Mouse (Mus musculus) MEL (cell line): Measurements from ENCODE around the gene Myocos.

Source experiments
- CTCF ChIP-seq, 3 experiments: IDR thresholded peaks in 2 of 3; conservative IDR thresholded peaks in 1 of 3; 2 replicates each; pipeline ENCODE4 v1.5.1; 2011 to 2012; ENCODE audit warnings: low read length in 3 of 3, low read depth in 2 of 3, mild to moderate bottlenecking in 2 of 3, improper control_type of control experiment in 1 of 3, inconsistent platforms in 1 of 3, mixed read lengths in 1 of 3, moderate library complexity in 1 of 3; ENCODE audit not compliant: control insufficient read depth in 1 of 3, insufficient read depth in 1 of 3, poor library complexity in 1 of 3, severe bottlenecking in 1 of 3
- MAFK ChIP-seq: IDR thresholded peaks from 2 replicates; pipeline ENCODE4 v1.6.1; 2011; ENCODE audit warnings: low read depth, mild to moderate bottlenecking, low read length, improper control_type of control experiment, borderline replicate concordance
- NELFE ChIP-seq: IDR thresholded peaks from 2 replicates; pipeline ENCODE4 v1.6.1; 2011; ENCODE audit warnings: low read depth, low read length, improper control_type of control experiment
- POLR2A ChIP-seq, 2 experiments: IDR thresholded peaks; 2 replicates each; pipeline ENCODE4 v1.6.1; 2011 to 2012; ENCODE audit warnings: low read length in 2 of 2, mild to moderate bottlenecking in 2 of 2, control low read depth in 1 of 2, improper control_type of control experiment in 1 of 2, low read depth in 1 of 2, moderate library complexity in 1 of 2; ENCODE audit not compliant: control insufficient read depth in 1 of 2, insufficient read depth in 1 of 2, poor library complexity in 1 of 2
- USF1 ChIP-seq: IDR thresholded peaks from 2 replicates; pipeline ENCODE4 v1.6.1; 2014; ENCODE audit warnings: low read depth, mild to moderate bottlenecking, inconsistent platforms, low read length, improper control_type of control experiment, moderate library complexity
- USF2 ChIP-seq, 2 experiments: IDR thresholded peaks; 2 replicates each; pipeline ENCODE4 v1.6.1; 2011 to 2012; ENCODE audit warnings: improper control_type of control experiment in 2 of 2, low read length in 2 of 2, borderline replicate concordance in 1 of 2, inconsistent platforms in 1 of 2, low read depth in 1 of 2, mild to moderate bottlenecking in 1 of 2; ENCODE audit not compliant: insufficient read depth in 1 of 2

DNA sequence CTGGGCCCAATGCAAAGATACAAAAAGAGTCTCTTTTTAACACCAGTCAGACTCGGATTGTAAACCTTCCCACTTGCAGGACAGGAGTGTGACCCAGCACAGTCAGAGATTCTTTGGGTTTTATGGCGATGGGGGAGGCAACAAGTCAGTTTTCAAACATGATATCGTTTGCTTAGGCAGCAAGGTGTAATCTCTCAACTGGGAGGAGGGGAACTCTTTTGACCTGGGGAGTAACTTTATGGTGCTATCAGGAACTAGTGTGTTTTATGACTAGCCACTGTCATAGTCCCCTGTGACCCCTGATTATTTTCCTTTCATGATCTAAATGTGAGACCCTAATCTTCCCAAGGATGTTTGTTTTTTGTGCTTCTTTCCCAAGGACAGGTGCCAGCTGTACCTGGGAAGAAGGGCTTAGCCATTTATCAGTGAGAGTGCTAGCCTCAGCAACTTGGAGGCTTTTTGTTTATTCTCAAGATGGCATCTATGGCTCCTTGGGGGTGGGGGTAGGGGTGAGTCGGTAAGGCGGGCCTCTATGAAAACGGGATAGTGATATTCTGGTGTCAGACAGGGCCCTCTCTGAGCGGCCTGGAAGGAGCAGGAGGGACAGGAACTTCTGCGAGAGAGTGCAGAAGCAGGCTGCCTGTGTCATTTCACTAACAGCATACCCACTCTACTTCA, 42.5 kb upstream of the Myocos start:
- TF ChIP-seq CTCF (IDR thresholded peaks at IDR 0.05 in 2 of 3, conservative IDR thresholded peaks at IDR 0.05 in 1 of 3; ENCODE audit: control insufficient read depth in 1 of 3, insufficient read depth in 1 of 3, low read depth in 2 of 3, low read length in 3 of 3, poor library complexity in 1 of 3, severe bottlenecking in 1 of 3), result no peak
- TF ChIP-seq NELFE, result no peak
- no peak for TF ChIP-seq POLR2A (IDR thresholded peaks at IDR 0.05; ENCODE audit: control insufficient read depth in 1 of 2, insufficient read depth in 1 of 2, low read depth in 1 of 2, low read length in 2 of 2, poor library complexity in 1 of 2)
- TF ChIP-seq USF1, result no peak
- TF ChIP-seq MAFK, result no peak
- TF ChIP-seq USF2 (IDR thresholded peaks at IDR 0.05; ENCODE audit: borderline replicate concordance in 1 of 2, insufficient read depth in 1 of 2, low read depth in 1 of 2, low read length in 2 of 2), result no peak
